Mouse (Mus musculus) retina, adult 2 months (tissue): Measurements from ENCODE around the gene Morc4.

Source experiments
- DNase-seq: peaks from one replicate; pipeline ENCODE4 v3.0.0-alpha.2; 2012; ENCODE audit warnings: low read depth, low spot score

Gene Morc4

GRCm38 (mm10) chrX:139870938-139871791 lies at the start of gene Morc4:
TSS of gene Morc4 (minus strand) at chrX:139871677.
- DNase-seq = no peak

DNA sequence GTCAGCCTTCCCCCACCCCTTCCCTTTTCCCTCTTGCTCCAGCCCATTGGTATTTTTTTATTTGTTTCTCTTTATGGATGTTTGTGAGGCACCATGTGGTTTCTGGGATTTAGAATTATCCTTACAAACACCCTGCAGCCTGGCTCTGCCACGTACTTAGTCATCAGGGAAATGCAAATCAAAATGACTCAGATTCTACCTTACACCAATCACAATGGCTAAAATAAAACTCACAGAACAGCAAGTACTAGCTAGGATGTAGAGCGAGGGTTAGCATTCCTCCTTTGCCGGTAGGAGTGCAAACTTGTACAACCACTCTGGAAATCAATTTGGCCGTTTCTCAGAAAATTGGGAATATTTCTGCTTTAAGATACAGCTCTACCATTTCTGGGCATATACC lies 49.1 kb upstream of the Morc4 start:
- DNase-seq = no peak

GRCm38 (mm10) chrX:139891387-139891786 lies 19.9 kb upstream of the Morc4 start:
- DNase-seq = no peak

GRCm38 (mm10) chrX:139883221-139883620 lies 11.7 kb upstream of the Morc4 start:
- DNase-seq = no peak

DNA sequence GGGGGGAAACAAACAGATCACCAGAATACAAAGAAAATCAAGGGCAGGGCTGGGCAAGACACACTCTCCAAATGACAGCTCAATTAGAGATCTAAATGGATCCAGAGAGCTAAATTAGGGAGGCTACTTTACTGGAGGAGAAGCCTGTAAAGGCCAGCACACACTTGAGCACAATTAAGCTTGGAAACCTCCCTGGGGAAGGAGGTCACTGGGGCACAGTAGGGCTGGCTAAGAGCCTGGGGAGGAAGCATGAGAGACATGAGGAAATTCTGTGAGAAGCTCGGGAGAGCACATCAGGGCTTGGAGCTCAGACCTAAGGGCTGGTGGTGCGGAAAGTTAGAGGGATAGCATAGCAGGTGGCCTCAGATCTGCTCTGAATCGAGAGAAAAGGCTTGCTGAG lies 6.5 kb upstream of the Morc4 start:
- no peak for DNase-seq

- no peak for DNase-seq
Observed at GRCm38 (mm10) chrX:139877105-139877504, 5.6 kb upstream of the Morc4 start.

- DNase-seq = no peak
Observed at GRCm38 (mm10) chrX:139870300-139870711, 1.2 kb downstream of the Morc4 start.

- DNase-seq = no peak
Observed at GRCm38 (mm10) chrX:139859402-139859801, 12.1 kb downstream of the Morc4 start.

GRCm38 (mm10) chrX:139854795-139855194 lies 16.7 kb downstream of the Morc4 start:
- DNase-seq = no peak

GRCm38 (mm10) chrX:139841091-139841490 lies 30.4 kb downstream of the Morc4 start:
- no peak for DNase-seq

DNA sequence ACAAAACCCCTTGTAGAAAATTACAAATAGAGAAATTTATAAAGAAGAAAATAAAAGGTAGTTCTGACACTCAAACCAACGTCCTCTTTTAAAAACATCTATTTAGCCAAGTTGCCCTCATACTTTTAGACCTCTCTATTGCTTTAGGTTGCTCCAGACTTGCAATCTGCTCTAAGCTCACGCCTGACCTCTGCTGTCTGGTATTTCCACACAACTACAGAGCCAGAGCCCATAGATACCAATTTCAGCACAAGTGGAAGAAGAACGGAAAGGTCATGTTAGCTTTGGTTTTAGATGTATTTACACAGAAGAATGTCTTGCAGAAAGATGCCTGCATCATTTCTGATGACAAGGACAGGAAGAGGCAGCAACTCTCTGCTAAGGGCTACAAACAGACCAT lies 32.4 kb downstream of the Morc4 start:
- no peak for DNase-seq

GRCm38 (mm10) chrX:139832464-139832863 lies 39.0 kb downstream of the Morc4 start:
- DNase-seq = no peak

- DNase-seq = no peak
Observed at GRCm38 (mm10) chrX:139828363-139829092, 42.9 kb downstream of the Morc4 start.

- no peak for DNase-seq
Observed at GRCm38 (mm10) chrX:139826926-139827325, 44.6 kb downstream of the Morc4 start.

DNA sequence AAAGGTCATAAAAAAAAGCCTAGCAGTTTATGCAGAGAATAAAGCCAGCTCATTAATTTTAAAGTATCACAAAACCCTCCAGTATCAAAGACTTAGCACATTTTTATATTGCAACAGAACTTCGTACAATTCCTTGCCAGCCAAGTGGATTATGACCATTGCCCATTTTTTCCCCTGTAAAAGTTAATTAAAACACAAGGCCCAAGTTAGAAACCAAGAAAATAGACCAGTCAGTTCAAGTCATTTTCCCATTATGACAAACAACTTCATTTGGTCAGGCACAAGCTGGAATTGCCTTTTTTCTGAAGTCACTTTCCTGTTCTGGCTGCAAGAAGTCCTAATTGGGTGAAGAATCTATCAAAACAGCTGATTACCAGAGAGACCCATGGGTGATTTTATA lies 46.1 kb downstream of the Morc4 start:
- no peak for DNase-seq

DNA sequence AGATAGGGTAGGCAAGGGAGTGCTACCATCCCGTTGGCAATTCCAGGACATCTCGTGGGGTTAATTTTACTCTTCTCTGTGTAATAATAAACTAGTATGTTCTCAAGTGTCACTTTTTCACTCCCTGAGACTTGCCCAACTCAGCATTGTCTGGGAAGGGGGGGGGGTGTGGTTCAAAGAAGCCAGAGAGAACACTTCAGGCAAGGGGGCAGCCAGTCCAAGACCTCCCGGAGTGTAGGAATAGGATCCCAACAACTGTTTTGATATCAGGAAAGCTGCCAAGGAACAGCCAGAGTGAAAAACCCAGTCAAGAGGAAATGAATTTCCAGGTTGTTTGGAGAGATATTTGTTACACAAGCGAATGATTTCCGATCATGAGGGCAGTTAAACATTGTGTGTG lies 56.3 kb downstream of the Morc4 start:
- DNase-seq = no peak

- no peak for DNase-seq
Observed at GRCm38 (mm10) chrX:139814018-139814635, 57.4 kb downstream of the Morc4 start.

DNA sequence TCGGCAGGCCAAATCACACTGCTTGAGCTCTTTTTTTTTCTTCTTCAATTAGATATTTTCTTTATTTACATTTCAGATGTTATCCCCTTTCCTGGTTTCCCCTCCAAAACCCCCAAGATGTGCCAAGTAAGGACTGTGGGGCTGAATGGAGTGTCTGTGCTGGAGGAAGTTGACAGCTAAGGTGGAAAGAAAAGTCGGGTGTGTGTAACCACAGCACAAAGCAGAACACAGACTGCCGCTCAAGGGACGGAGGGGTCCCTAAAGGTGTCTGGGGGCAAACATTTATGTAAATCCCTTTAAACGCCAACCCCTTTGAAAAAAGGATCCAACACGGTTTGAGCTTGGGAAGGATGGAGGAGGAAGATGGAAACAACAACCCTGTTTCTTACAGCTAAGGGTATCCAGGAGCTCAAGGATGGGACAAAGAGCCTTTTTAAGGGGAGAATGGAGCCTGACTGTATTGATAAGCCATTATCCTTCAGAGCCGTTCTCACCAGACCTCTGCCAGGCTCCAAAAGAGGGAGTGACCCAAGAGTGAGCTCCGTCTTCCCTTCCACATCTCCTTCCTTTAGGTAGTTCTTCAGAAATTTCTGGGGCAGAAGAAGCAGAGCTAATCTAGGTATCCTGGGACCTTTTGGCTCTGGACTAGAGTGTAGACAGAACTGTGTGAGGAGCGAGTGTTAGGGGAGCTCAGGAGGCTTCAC lies 58.0 kb downstream of the Morc4 start:
- DNase-seq = no peak

GRCm38 (mm10) chrX:139812636-139813298 lies 58.7 kb downstream of the Morc4 start:
- no peak for DNase-seq

DNA sequence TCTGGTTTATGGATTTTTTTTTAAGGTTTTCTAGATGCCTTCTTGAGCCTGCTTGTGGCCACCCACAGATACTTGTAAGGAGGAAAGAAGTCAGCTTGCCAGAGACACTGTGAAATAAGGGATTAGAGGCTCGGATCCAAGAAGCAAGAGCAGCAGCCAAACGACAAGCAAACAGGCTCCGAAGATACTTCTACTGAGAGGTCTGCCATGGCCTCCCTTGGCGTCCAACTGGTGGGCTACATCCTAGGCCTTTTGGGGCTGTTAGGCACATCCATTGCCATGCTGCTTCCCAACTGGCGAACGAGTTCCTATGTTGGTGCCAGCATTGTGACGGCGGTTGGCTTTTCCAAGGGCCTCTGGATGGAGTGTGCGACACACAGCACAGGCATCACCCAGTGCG lies 63.0 kb downstream of the Morc4 start:
- DNase-seq = no peak

DNA sequence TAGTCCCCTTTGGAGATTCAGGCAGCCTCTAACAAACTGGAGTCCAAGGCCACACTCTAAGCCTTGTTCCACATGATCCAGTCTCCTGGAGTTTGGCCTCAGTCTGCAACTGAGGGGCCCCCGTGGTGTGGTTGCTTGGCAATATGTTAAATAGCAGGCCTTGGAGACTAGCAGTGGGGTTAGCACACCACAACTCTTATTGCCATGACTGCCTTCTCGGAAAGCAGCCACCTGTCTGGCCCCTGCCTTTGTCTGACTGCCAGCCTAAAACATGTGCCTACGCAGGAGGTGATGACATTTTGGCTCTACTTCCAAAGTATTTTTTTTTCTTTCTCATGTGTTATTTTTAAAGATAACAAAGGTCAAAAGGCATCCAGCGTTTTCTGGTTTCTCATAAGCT lies 63.4 kb downstream of the Morc4 start:
- DNase-seq = no peak
